Mouse (Mus musculus) forelimb bud, embryonic 11.5 days (tissue): ENCODE measurements around the gene Sdhb.

Source experiments
- DNase-seq: peaks from one replicate; pipeline ENCODE4 v3.0.0-alpha.2; 2012; ENCODE audit warnings: low read depth, low spot score

Sdhb gene

DNA sequence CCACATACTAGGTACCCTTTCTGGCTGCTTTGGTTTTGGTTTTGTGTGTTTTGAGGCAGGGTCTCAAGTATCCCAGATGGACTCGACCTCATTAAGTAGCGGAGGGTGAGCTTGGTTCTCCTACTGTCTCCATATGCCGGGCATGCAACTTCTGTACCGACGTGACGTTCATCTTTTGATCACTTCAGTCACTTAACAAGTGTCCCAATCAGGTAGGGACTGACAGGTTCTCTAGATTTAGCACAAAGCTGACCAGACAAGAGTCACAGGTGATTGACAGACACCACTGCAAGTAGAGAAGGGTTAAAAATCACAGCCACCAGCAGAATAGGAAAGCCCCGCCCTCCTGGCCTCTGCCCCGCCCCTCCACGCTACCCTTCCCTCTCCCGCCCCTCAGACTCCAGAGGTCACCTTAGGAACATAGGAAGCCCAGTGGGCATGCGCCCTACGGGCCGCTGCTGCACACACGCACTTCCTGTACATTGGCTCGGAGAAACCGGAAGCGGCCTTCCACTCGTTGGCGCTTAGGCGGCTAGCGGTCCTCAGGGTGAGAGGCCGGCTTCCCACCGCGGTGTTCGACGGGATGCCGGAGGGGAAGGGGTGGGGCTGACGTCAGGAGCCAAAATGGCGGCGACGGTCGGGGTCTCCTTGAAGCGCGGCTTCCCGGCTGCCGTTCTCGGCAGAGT lies at the start of gene Sdhb:
Gene Sdhb, plus strand, starts transcription at position 423 of the 686 bp plus-strand sequence.
- peak; percentile 99 for DNase-seq

DNA sequence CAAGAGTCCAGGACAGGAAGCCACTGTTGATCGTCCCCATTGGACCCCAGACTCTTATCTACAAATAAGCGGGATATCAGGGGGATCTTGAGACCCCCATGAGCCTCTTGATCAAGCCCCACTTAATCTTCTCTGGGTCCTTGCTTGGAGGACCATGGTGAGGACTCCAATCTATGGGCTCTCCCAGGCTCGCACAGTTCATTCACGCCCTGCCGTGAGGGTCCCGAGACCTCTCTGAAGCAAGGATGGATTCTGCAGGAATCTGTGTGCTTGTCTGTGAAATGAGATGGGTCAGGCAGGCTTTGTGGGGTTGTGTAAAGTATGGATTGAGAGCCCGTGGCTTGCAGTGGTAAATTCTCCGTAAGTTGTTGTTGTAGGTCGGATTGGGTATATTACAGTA lies 49.6 kb upstream of the Sdhb start:
- no peak for DNase-seq

DNA sequence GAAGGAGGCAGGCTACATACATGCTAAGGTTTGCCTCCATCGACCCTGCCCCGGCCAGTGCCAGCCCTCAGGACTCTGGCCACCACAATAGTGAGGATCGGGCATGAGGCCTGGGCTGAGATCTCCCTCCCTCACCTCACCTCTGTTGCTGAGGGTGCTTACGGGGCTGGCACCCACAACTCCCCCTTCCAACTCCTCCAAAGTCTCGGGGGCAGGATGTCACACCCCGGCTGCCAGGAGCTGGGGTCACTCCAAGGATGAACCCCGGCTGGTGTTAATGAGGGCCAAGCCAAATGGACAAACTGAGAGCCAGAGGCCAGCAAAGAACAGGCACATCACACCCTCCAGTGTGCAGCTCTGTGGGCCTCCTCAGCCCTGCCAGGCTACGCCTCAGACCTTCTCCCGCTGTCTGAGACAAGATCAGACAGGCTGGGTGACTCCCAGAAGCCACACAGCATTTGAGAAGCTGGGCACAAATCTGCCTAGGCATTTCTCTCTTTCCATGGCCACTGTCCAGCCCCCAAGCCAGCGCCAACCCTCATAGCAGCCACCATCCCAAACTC lies 48.7 kb upstream of the Sdhb start:
- no peak for DNase-seq

DNA sequence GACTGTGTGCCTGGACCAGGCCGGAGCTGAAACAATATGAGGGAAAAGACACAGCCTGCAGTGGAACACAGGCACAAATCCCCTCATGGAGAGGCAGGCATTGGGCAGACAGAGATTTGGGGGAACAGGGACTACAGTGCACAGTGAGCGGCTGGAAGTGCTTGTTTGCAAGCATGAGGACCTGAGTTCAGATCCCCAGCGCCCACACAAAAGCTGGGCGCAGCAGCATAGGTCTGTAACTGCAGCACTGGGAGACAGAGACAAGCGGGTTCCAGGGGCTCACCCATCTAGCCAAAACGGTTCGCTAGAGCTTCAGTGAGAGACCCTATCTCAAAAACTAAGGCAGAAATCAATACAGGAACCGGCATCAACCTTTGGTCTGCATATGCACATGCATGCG lies 47.4 kb upstream of the Sdhb start:
- DNase-seq: no peak

DNA sequence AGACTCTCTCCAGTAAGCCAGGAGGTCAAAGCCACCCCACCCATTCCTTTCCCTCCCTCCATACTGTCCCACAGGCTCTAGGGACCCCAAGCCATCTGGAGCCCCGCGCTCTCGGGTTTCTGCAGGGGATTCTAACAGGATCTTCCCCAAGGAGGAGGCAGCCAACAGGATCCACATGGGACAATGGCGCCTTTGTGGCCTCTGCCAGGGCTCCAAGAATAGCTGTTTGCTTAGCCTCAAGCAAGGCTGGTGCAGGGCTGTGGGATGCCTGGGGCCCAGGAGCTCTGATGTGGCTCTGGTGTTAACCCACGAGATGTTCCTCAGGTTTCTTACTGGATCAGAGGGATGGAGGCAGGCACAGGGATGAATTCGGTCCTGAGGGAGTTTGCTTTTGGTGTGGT lies 46.3 kb upstream of the Sdhb start:
- no peak for DNase-seq

DNA sequence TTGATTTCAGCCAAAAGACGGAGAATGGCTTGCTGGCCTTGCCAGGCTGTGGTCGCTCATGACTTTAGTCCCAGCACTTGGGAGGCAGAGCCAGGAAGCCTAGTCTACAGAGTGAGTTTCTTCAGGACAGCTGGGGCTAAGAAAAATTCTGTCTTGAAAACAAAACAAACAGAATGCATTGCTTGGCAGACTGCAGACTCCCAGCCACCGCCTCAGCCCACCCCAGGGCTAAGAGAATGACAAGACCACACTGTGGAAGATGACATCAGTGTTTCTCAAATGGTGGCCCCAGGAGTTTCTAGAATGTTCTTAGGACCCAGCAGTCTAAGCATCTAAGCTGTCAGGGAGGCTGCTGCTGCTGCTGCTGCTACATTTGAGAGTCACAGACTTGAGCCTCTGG lies 45.8 kb upstream of the Sdhb start:
- DNase-seq: no peak

DNA sequence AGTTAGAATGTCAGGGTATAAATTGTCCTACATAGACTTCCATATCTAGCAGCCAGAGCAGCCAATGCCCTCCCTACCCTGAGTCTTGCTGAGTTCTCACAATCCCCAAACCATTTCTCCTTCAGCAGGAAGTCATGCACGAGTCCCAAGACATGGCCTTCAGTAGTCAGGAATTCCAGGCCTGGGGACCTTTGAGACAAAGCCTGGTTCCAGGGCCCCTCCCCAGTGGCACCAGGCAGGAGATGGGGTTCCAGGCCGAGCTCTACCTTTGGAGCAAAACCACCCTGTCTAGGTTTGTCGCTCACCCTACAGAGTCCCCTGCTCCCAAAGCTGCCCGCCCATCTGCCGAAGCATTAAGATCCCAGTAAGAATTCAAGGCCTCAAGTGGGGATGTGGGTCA lies 44.7 kb upstream of the Sdhb start:
- DNase-seq: no peak

DNA sequence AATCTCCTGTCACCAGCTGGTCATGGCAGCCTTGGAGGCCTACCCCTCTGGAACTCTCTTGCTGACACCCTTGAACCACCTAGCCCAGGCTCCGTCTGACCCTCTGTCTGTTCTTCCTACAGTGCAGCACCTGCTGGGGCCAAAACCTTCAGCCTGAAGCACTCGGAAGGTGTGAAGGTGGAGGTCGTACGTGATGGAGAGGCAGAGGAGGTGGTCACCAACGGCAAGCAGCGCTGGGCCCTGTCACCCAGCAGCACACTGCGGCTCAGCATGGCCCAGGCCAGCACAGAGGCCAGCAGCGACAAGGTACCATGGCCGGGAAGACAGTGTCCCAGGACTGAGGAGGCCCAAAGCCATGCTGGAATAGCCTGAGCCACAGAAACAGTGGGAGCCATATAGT lies 43.6 kb upstream of the Sdhb start:
- DNase-seq: no peak

DNA sequence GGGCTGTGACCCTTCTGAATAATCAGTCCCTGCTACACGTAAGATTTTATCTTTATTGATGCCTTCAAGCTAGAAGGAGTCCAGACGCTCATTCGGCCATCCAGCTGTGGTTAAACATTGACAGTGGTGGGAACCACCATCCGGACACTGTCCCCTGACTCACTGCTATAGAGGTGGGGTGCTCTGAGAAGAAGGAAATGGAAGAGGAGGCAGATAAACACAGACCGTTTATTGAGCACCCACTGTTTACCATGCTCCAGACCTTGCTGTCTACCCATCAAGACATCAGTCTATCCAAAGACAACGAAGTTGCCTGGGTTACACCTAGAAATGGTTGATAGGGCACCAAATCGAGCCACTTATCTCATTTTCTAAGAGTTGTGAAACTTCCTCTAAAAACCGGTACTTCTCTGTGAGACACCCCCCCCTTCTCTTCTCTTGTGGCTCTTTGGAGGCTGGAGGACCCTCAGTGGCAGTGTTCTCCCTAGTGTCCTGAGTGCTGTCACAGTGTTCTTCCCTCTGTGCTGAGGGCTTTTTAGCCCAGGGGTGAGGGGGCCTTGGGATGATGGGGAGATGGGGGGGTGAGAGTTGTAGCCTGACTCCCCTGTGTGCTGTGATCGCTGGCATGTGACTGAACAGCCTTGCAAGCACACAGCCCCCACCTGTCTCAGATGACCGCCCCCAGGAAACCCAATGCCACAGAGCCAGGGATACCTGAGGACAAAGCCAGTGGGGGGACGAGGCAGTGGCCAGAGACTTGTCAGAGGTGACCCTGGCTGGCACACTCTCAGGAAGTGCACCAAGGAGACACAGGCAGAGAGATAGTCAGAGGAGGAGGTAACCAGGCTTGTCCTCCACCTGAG lies 40.8 kb upstream of the Sdhb start:
- no peak for DNase-seq

DNA sequence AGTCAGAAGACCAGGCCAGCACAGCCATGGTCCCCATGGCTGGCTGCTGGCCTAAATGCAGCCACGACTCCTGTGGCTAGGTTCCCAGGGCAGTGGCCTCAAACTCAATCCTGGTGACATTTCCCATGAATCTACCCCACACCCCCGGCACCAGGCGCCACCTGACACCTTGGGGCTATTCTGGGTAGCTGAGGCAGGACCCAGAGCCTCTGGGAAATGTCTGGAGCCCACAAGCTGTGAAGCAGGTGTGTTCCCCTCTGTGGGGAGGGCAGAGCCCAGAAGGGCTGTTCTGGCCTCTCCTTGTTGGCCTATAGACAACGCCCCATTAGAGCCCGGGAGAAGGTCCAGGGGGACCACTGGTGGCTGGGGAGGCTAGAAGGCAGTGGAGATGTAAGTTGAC lies 38.5 kb upstream of the Sdhb start:
- DNase-seq: no peak

DNA sequence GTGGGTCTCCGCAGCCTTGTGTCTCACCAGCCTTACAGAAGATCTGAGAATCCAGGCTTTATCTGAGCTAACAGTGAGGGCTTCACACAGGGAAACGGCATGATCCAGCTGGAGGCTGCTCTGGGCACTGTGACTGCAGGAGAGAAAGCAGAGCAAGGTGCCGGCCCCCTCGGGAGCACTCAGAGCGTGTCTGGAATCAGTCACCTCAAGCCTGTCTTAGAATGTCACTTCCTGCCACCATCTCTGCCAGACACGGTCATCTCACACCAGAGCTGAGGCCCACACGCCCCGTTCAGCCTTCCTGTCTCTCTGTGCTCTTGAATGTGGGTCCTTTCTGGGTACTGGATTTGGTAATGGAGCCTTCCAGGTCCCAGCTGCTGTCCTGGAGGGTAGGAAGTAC lies 35.4 kb upstream of the Sdhb start:
- no peak for DNase-seq

DNA sequence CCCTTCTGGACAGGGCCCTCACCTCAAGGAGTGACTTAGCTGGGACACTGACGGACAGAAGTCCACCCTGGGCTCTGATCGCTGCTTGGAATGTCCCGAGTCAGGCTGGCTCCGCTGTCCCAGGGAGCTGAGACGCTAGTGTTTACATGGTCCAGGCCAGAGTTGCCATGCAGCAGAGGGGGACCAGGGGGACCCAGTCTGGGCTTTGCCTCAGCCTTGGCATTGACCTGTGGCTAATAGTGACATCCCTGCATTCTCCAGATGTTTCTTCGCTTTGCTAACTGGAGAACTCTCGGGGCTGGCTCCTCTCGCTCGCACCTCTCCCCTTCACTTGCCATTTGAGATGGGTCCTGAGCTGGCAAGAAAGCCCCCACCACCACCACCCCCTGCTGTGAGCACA lies 32.7 kb upstream of the Sdhb start:
- DNase-seq: no peak

DNA sequence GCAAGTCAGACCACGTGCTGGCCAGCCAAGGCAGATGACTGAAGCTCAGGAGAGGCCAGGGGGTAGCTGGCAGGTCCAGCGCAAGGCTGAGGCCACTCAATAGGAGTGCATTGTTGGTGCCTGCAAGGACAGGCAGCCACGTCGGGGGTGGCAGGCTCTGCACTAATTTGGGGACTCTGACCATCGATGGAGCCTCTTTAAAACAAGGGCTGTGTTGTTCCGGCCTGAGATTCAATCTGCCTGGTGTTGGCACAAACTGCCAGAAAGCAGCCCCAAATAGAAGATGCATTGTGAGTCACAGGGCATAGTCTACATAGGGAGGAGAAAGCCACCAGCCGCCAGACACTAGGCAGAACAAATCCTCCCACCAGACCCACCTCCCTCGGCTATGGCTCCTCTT lies 31.3 kb upstream of the Sdhb start:
- no peak for DNase-seq

DNA sequence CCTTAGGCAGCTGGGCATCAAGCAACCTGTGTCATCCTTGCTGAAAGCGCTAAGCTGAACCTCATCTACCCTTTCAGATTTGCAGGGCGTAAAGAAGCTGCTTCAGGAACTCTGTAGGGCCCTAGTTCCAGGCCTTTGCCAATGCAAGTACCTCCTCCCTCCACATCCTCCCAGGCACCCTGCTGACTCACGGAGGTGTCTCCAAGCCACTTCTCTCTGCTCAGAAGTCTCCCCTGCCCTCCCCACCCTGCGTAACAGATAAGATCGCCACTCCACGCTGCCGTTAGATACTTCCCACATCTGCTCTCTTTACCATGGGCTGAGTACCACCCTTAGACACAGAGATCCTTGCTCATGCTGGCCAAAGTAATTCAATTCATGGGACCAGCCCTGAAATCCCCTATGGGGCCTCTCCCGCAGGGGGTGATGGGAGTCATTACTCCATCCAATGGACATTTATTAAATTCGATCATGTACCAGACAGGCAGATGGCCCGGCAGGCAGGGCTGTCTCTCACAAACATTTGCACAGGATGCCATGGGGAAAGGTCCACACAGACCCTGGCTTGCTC lies 30.0 kb upstream of the Sdhb start:
- DNase-seq: no peak

DNA sequence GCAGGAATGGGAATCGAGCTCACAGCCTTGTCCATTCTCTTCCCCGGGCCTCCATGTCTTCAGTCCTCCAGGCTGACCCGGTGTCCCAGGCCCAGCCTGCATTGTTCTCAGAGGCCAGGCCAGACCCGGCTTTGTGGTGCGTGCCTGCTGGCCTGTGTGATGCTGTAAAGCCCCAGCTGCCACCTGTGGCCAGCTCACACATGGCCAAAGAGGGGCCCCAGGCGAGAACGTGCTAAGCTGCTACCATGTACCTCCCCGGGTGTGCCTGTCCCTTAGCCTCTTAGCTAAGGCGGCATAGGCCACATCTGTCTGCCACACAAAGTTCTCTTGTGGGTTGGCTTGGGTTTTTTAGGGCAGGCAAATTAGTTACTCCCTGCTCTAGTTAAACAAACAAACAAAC lies 25.4 kb upstream of the Sdhb start:
- peak; percentile 42 for DNase-seq

DNA sequence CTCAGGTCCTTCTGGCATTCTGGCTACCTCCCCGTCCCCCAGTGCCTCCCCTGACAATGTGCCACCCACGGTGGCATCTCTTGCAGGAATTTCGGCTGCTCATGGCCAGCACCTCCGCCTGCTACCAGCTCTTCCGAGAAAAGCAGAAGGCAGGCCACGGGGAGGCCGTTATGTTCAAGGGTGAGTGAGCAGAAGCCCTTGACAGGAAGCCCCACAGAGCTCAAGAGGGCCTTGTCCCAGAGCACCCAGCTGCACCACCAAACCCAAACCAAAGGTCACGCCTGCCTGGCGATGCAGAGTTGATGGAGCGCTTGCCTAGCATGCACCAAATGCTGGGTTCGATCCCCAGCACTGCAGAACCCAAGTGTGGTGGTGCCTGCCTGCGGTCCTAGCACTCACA lies 16.6 kb upstream of the Sdhb start:
- DNase-seq: no peak

DNA sequence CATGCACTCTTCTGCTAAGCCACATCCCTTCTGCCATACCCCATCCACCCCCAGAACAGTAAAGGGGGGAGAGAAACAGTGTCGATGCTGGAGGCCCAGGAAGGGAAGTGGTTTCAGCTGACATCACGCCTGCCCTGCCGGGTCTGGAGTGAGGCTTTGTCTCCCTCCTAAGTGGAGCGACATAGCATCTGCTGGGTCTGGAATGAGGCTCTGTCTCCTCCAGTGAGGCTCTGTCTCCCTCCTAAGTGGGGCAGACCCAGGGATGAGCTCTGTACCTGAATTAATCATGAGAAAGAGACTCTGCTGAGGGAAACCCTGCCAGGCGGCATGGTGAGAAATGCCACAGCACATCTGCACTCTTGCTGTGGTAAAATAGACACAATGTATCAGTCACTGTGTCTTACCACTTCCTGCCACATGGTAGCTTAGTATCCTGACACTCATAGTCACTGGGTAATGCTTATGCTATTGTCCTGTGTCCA lies 16.0 kb upstream of the Sdhb start:
- no peak for DNase-seq

DNA sequence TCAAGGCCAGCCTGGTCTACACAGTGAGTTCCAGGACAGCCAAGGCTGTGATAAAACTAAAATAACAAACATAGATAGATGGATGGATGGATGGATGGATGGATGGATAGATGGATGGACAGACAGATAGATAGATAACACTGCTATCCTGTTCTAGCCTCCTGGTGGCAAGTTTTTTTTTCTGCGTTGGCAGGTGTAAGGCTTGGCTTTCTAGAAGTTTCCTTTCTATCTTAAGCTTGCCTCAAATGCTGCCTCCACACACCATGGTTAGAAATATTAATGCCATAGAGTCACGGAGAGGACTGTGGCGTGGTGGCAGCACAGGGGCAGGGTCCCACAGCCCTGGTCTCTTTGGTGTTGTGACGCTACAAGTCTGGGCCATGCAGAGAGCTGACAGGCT lies 15.4 kb upstream of the Sdhb start:
- no peak for DNase-seq

DNA sequence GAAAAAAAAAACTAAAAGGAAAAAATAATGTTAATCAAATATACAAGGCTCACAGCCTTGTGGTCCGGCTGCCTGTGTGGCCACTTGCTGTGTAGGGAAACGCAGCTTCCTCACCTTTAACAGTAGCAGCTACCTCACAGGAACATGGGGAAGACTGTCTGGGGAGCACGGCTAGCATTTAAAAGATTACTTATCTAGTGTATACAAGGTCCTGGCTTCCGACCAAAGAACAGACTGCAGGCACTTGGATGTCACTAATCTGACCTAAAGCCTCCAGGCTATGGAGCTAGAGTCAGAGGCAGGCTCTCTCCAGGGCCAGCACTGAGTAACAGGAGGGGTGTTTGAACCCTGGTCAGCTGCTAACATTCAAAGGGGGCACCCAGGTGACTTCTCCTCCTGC lies 15.0 kb upstream of the Sdhb start:
- no peak for DNase-seq

DNA sequence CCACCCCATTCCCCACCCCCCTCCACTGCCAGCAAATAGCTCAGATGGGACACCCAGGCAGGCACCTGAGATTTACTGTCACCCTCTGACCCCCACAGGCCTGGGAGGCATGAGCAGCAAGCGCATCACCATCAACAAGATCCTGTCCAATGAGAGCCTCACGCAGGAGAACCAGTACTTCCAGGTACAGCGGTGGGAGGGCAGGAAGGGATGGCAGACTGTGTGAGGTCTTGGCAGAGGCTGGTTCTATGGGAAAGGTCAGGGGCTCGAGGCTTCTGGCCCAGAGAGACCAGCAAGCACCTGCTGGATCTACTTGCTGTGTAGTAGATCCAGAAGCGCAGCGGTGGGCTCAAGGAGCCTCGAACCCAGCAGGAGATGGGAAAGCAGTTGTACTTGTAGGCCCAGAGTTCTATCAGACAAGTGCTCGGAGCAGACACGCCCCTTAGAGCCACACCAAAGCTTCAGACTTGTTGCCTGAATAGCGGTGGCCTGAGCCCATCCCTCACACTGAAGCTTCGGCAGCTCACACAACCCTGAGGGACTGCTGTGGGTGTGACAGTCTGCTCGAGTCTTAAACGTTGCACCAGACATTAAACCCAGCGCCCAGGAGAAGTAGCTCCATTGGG lies 14.3 kb upstream of the Sdhb start:
- no peak for DNase-seq

DNA sequence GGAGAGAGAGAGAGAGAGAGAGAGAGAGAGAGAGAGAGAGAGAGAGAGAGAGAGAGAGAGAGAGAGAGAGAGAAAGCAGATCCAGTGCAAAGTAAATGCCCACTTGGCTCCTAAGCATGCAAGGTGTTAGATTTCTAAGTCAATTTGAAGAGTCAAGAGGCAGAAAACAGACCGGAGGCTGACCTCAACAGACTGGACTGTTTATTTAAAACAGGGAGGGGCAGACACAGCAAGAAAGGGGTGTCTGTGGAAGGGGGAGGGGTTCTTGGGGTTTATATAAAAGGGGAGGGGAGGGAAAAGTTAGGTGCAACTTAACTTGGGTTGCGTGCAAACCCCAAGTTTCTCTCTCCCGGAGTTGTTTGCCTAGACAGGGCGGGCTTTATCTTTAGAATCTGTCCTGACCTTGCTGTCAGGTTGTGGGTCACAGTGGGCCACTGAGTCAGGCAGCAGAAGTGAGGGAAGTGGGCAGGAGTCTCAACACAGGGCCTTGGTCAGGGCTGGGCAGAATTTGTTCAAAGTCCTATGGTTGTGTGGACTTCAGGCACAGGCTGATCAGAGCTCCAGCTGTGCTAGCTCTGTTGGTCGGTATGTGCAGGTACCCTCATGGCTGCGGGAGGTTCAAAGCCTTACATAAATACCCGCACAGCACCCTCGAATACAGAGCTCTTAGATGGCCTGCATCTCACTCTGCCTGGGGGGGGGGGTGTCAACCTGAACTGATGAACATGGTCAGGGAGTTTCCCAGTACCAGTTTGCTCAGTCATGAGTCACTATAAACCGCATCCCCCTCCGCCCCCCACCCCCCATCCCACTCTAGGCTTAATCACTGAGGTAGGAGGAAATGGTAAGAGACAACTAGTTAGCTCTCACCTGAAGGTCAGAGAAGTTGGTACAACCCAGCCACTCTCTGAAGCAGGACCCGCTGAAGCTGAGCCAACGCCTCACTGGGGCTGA lies 13.2 kb upstream of the Sdhb start:
- DNase-seq: no peak
